Mouse (Mus musculus) MEL (cell line): ENCODE data around the gene Tiam1. TPM values are rescaled to one million over a fixed set of nuclear protein-coding genes. Genes with fewer than 3 reads are reported as not detected.

Source experiments
- DNase-seq: peaks from one replicate; pipeline ENCODE4 v3.0.0; 2011; ENCODE audit warnings: low read depth, low spot score
- H3K27ac ChIP-seq: 2 replicates; pipeline ENCODE4 v1.5.1; 2012; ENCODE audit warnings: low read depth, mild to moderate bottlenecking, control low read depth, low read length, moderate library complexity; ENCODE audit not compliant: control insufficient read depth
- H3K27me3 ChIP-seq, 2 experiments: fragments of 150-350 bp in 1 of 2; sonication (generic) in 1 of 2; 2 replicates each; pipeline ENCODE4 v1.6.1; 2012; ENCODE audit warnings: low read length in 2 of 2, mild to moderate bottlenecking in 2 of 2, improper control_type of control experiment in 1 of 2, moderate library complexity in 1 of 2; ENCODE audit not compliant: insufficient read depth in 2 of 2, control insufficient read depth in 1 of 2
- H3K36me3 ChIP-seq, 2 experiments: 2 replicates each; pipeline ENCODE4 v1.6.1; 2012 to 2014; ENCODE audit warnings: low read length in 2 of 2, improper control_type of control experiment in 1 of 2, inconsistent platforms in 1 of 2, mild to moderate bottlenecking in 1 of 2; ENCODE audit not compliant: insufficient read depth in 2 of 2, control insufficient read depth in 1 of 2
- H3K4me1 ChIP-seq, 2 experiments: fragments of 150-350 bp in 1 of 2; sonication (generic) in 1 of 2; 2 replicates each; pipeline ENCODE4 v1.6.1; 2012; ENCODE audit warnings: low read length in 2 of 2, improper control_type of control experiment in 1 of 2, mild to moderate bottlenecking in 1 of 2; ENCODE audit not compliant: insufficient read depth in 2 of 2, control insufficient read depth in 1 of 2
- H3K4me3 ChIP-seq, 2 experiments: fragments of 150-350 bp in 1 of 2; sonication (generic) in 1 of 2; 2 replicates each; pipeline ENCODE4 v1.5.1; 2012; ENCODE audit warnings: low read depth in 2 of 2, low read length in 2 of 2, mild to moderate bottlenecking in 2 of 2, moderate library complexity in 2 of 2, control low read depth in 1 of 2, improper control_type of control experiment in 1 of 2; ENCODE audit not compliant: control insufficient read depth in 1 of 2, insufficient read depth in 1 of 2
- H3K79me2 ChIP-seq: 2 replicates; pipeline ENCODE4 v1.6.1; 2012; ENCODE audit warnings: mild to moderate bottlenecking, low read length, moderate library complexity; ENCODE audit not compliant: control insufficient read depth, poor library complexity, insufficient read depth
- H3K9ac ChIP-seq: 2 replicates; pipeline ENCODE4 v1.6.1; 2012; ENCODE audit warnings: low read depth, mild to moderate bottlenecking, control low read depth, low read length, moderate library complexity; ENCODE audit not compliant: control insufficient read depth, poor library complexity, severe bottlenecking
- H3K9me3 ChIP-seq: fragments of 150-350 bp; sonication (generic); replicated peaks from 2 replicates; pipeline ENCODE4 v1.6.1; 2012; ENCODE audit warnings: mild to moderate bottlenecking, low read length, improper control_type of control experiment, moderate library complexity; ENCODE audit not compliant: insufficient read depth
- CTCF ChIP-seq, 3 experiments: IDR thresholded peaks in 2 of 3; conservative IDR thresholded peaks in 1 of 3; 2 replicates each; pipeline ENCODE4 v1.5.1; 2011 to 2012; ENCODE audit warnings: low read length in 3 of 3, low read depth in 2 of 3, mild to moderate bottlenecking in 2 of 3, improper control_type of control experiment in 1 of 3, inconsistent platforms in 1 of 3, mixed read lengths in 1 of 3, moderate library complexity in 1 of 3; ENCODE audit not compliant: control insufficient read depth in 1 of 3, insufficient read depth in 1 of 3, poor library complexity in 1 of 3, severe bottlenecking in 1 of 3
- ETS1 ChIP-seq: IDR thresholded peaks from 2 replicates; pipeline ENCODE4 v1.6.1; 2012; ENCODE audit warnings: low read depth, mild to moderate bottlenecking, inconsistent platforms, low read length, improper control_type of control experiment, moderate library complexity
- HCFC1 ChIP-seq: IDR thresholded peaks from 2 replicates; pipeline ENCODE4 v1.6.1; 2012; ENCODE audit warnings: low read depth, mild to moderate bottlenecking, inconsistent platforms, low read length, improper control_type of control experiment, moderate library complexity
- JUND ChIP-seq: IDR thresholded peaks from 2 replicates; pipeline ENCODE4 v1.6.1; 2011; ENCODE audit warnings: low read depth, mild to moderate bottlenecking, improper control_type of control experiment, low read length
- MAZ ChIP-seq: IDR thresholded peaks from 2 replicates; pipeline ENCODE4 v1.6.1; 2012; ENCODE audit warnings: low read depth, mild to moderate bottlenecking, inconsistent platforms, low read length, improper control_type of control experiment
- MYB ChIP-seq: IDR thresholded peaks from 2 replicates; pipeline ENCODE4 v1.6.1; 2011; ENCODE audit warnings: mild to moderate bottlenecking, low read depth, low read length, improper control_type of control experiment
- MYC ChIP-seq: IDR thresholded peaks from 2 replicates; pipeline ENCODE4 v1.6.1; 2011; ENCODE audit warnings: low read depth, mild to moderate bottlenecking, low read length, improper control_type of control experiment, moderate library complexity
- RAD21 ChIP-seq: IDR thresholded peaks from 2 replicates; pipeline ENCODE4 v1.6.1; 2011; ENCODE audit warnings: mild to moderate bottlenecking, low read depth, low read length, improper control_type of control experiment
- RCOR1 ChIP-seq: IDR thresholded peaks from 2 replicates; pipeline ENCODE4 v1.6.1; 2012; ENCODE audit warnings: low read depth, mild to moderate bottlenecking, inconsistent platforms, low read length, improper control_type of control experiment
- SMC3 ChIP-seq: IDR thresholded peaks from 2 replicates; pipeline ENCODE4 v1.6.1; 2011; ENCODE audit warnings: low read depth, low read length, improper control_type of control experiment
- TBP ChIP-seq: IDR thresholded peaks from 2 replicates; pipeline ENCODE4 v1.8.0; 2011; ENCODE audit warnings: low read depth, low read length, improper control_type of control experiment
- UBTF ChIP-seq: IDR thresholded peaks from 2 replicates; pipeline ENCODE4 v1.6.1; 2012; ENCODE audit warnings: low read depth, mild to moderate bottlenecking, inconsistent platforms, low read length, improper control_type of control experiment, moderate library complexity, borderline replicate concordance; ENCODE audit not compliant: insufficient read depth
- USF1 ChIP-seq: IDR thresholded peaks from 2 replicates; pipeline ENCODE4 v1.6.1; 2014; ENCODE audit warnings: low read depth, mild to moderate bottlenecking, inconsistent platforms, low read length, improper control_type of control experiment, moderate library complexity
- ZKSCAN1 ChIP-seq: IDR thresholded peaks from 2 replicates; pipeline ENCODE4 v1.6.1; 2012; ENCODE audit warnings: low read depth, mild to moderate bottlenecking, inconsistent platforms, low read length, improper control_type of control experiment, moderate library complexity
- ZNF384 ChIP-seq: IDR thresholded peaks from 2 replicates; pipeline ENCODE4 v1.6.1; 2012; ENCODE audit warnings: low read depth, mild to moderate bottlenecking, inconsistent platforms, low read length, improper control_type of control experiment
- polyA plus RNA-seq, 2 experiments: library from polyadenylated mRNA; stranded (reverse) in 1 of 2; unstranded in 1 of 2; fragments of >175 nt in 1 of 2; fragments of >200 nt in 1 of 2; gene quantifications; 2 replicates each; pipeline versions ENCODE4 v1.2.1 to v1.2.4; 2012; ENCODE audit warnings: low replicate concordance in 2 of 2, low read depth in 1 of 2; ENCODE audit not compliant: insufficient read length in 2 of 2, insufficient read depth in 1 of 2, missing spikeins in 1 of 2
- total RNA-seq: library from RNA; depleted of rRNA; stranded (reverse); fragments of 300-350 nt; gene quantifications from 2 replicates; pipeline ENCODE4 v1.2.3, GENCODE M21; 2012

The Tiam1 gene
- total and polyA plus RNA-seq, 3 experiments: 15.0 to 23.9 (median 19.9) TPM

- Histone ChIP-seq H3K9ac (no peak overlapping the region), H3K27ac (no peak overlapping the region), H3K9me3 (no peaks in the 10 kb centered on the region), H3K4me3 (no peak overlapping the region), H3K4me1 (peaks cover 0 to 6% of the 10 kb centered on the region in 2 experiments; a peak in 1 of 4 replicates), H3K27me3 (no peaks in the 10 kb centered on the region), H3K79me2 (no peaks in the 10 kb centered on the region), H3K36me3 (no peaks in the 10 kb centered on the region; a peak in 1 of 4 replicates)
- no peak for TF ChIP-seq MYB
- no peak for TF ChIP-seq MAZ
- TF ChIP-seq UBTF: no peak
- no peak for TF ChIP-seq ZNF384
- TF ChIP-seq MYC: no peak
- TF ChIP-seq TBP: no peak
- no peak for TF ChIP-seq JUND
- DNase-seq: no peak
These were observed 303.7 kb downstream of the Tiam1 start for GRCm38 (mm10) chr16:89839829-89840228.

GRCm38 (mm10) chr16:89837096-89837495, 306.5 kb downstream of the Tiam1 start:
- no peak for DNase-seq
- Histone ChIP-seq H3K4me1 (peaks cover 0 to 6% of the 10 kb centered on the region in 2 experiments; a peak in 1 of 4 replicates), H3K79me2 (no peaks in the 10 kb centered on the region), H3K27me3 (no peaks in the 10 kb centered on the region), H3K36me3 (no peaks in the 10 kb centered on the region; a peak in 1 of 4 replicates), H3K9me3 (no peaks in the 10 kb centered on the region), H3K9ac (no peak overlapping the region), H3K27ac (no peak overlapping the region), H3K4me3 (no peak overlapping the region)
- TF ChIP-seq CTCF (IDR thresholded peaks at IDR 0.05 in 2 of 3, conservative IDR thresholded peaks at IDR 0.05 in 1 of 3; ENCODE audit: control insufficient read depth in 1 of 3, insufficient read depth in 1 of 3, low read depth in 2 of 3, low read length in 3 of 3, poor library complexity in 1 of 3, severe bottlenecking in 1 of 3) (no peak), SMC3 (no peak), HCFC1 (no peak), MYB (no peak), USF1 (no peak), RCOR1 (no peak), RAD21 (no peak), ZNF384 (no peak)

GRCm38 (mm10) chr16:89835551-89835950, 308.0 kb downstream of the Tiam1 start:
- H3K27ac ChIP-seq: no peak overlapping the region
- no peak for DNase-seq
- H3K36me3 ChIP-seq: peaks cover 0 to 6% of the 10 kb centered on the region in 2 experiments; a peak in 2 of 4 replicates

More at GRCm38 (mm10) chr16:89835551-89835950, 308.0 kb downstream of the Tiam1 start:
- H3K4me1 ChIP-seq: peaks cover 0 to 10% of the 10 kb centered on the region in 2 experiments; a peak in 1 of 4 replicates
- no peak overlapping the region for H3K4me3 ChIP-seq
- no peaks in the 10 kb centered on the region for H3K27me3 ChIP-seq
- TF ChIP-seq ZKSCAN1: no peak
- no peak for TF ChIP-seq RCOR1
- TF ChIP-seq JUND: no peak
- no peak for TF ChIP-seq ETS1
- H3K9ac ChIP-seq: no peak overlapping the region
- no peaks in the 10 kb centered on the region for H3K9me3 ChIP-seq
- H3K79me2 ChIP-seq: no peaks in the 10 kb centered on the region
